Mouse (Mus musculus): ENCODE measurements around the gene Hist2h3b. TPM values are rescaled to one million over a fixed set of nuclear protein-coding genes. Genes with fewer than 3 reads are reported as not detected.
"Not testable (repeated sequence)": the region's sequence is repeated elsewhere in the genome, so short reads cannot be mapped to it uniquely, and the experiment has no call there.

Gene Hist2h3b
- polyA plus RNA-seq, 1 experiment from 2014 or later: 111 TPM

GRCm38 (mm10) chr3:96243921-96244572, 24.4 kb upstream of the Hist2h3b start:
- H3K9ac ChIP-seq: peak overlapping the region; percentile 78

GRCm38 (mm10) chr3:96245003-96245886, 23.2 kb upstream of the Hist2h3b start, which contains the start of gene Hist2h2aa1:
Hist2h2aa1 (plus strand) TSS chr3:96245497.
- not testable (repeated sequence) for H3K9me3 ChIP-seq; H3K36me3 ChIP-seq (replicated peaks); H3K27me3 ChIP-seq
- under 1% methylated on average over 32 of the region's 88 CpGs for WGBS
- peak; percentile 91 for ATAC-seq (ENCODE audit: low FRiP score)
- peak within 1 kb of the TSS; percentile 98 for H3K27ac ChIP-seq
- peak within 1 kb of the TSS; percentile 78 for H3K9ac ChIP-seq
- peak within 1 kb of the TSS; percentile 56 for H3K4me2 ChIP-seq
- H3K4me1 ChIP-seq: peaks cover 31% of the 10 kb centered on the region
- H3K4me3 ChIP-seq (replicated peaks): peak within 1 kb of the TSS; percentile 48

More at GRCm38 (mm10) chr3:96243921-96244572, 24.4 kb upstream of the Hist2h3b start:
- Histone ChIP-seq H3K36me3 (replicated peaks) (no peaks in the 10 kb centered on the region), H3K4me3 (replicated peaks) (peak overlapping the region; percentile 48; the same call in 1 of the 2 replicates), H3K27me3 (no peaks in the 10 kb centered on the region), H3K4me2 (peak overlapping the region; percentile 56), H3K9me3 (no peaks in the 10 kb centered on the region), H3K27ac (peak overlapping the region; percentile 98), H3K4me1 (peaks cover 31% of the 10 kb centered on the region)
- no peak for ATAC-seq (ENCODE audit: low FRiP score)
- WGBS: 86% methylated on average over 7 of the region's 7 CpGs

GRCm38 (mm10) chr3:96246018-96246417, 22.4 kb upstream of the Hist2h3b start:
- H3K27me3 ChIP-seq; H3K9me3 ChIP-seq; ATAC-seq (ENCODE audit: low FRiP score); H3K36me3 ChIP-seq (replicated peaks): not testable (repeated sequence)
- H3K27ac ChIP-seq: peak overlapping the region; percentile 84
- peaks cover 28% of the 10 kb centered on the region for H3K4me1 ChIP-seq
- H3K4me2 ChIP-seq: peak overlapping the region; percentile 44
- H3K4me3 ChIP-seq (replicated peaks): peak overlapping the region; percentile 35
- WGBS: 0% methylated on average over 10 of the region's 21 CpGs
- H3K9ac ChIP-seq: 0 out of 2 replicates have a peak overlapping the region, but pooled peaks have one; percentile 51

GRCm38 (mm10) chr3:96246427-96246856, 22.0 kb upstream of the Hist2h3b start, which contains the start of gene Hist2h3c1:
Hist2h3c1 (plus strand) TSS chr3:96246685.
- Histone ChIP-seq H3K27ac (peak within 1 kb of the TSS; percentile 88), H3K4me3 (replicated peaks) (peak within 1 kb of the TSS; percentile 45), H3K9ac (peak within 1 kb of the TSS; percentile 75), H3K4me2 (peak within 1 kb of the TSS; percentile 60), H3K4me1 (peaks cover 28% of the 10 kb centered on the region)
- not testable (repeated sequence) for H3K36me3 ChIP-seq (replicated peaks); H3K9me3 ChIP-seq; H3K27me3 ChIP-seq
- peak; percentile 91 for ATAC-seq (ENCODE audit: low FRiP score)
- WGBS: 0% methylated on average over 16 of the region's 47 CpGs

GRCm38 (mm10) chr3:96247356-96248140, 20.9 kb upstream of the Hist2h3b start:
- Histone ChIP-seq H3K4me1 (peaks cover 28% of the 10 kb centered on the region), H3K36me3 (replicated peaks) (no peaks in the 10 kb centered on the region), H3K27ac (peak overlapping the region; percentile 88), H3K4me2 (peak overlapping the region; percentile 60), H3K27me3 (no peaks in the 10 kb centered on the region), H3K9ac (peak overlapping the region; percentile 75), H3K4me3 (replicated peaks) (peak overlapping the region; percentile 45), H3K9me3 (no peaks in the 10 kb centered on the region)
- no peak for ATAC-seq (ENCODE audit: low FRiP score)
- WGBS: 3% methylated on average over 11 of the region's 11 CpGs

DNA sequence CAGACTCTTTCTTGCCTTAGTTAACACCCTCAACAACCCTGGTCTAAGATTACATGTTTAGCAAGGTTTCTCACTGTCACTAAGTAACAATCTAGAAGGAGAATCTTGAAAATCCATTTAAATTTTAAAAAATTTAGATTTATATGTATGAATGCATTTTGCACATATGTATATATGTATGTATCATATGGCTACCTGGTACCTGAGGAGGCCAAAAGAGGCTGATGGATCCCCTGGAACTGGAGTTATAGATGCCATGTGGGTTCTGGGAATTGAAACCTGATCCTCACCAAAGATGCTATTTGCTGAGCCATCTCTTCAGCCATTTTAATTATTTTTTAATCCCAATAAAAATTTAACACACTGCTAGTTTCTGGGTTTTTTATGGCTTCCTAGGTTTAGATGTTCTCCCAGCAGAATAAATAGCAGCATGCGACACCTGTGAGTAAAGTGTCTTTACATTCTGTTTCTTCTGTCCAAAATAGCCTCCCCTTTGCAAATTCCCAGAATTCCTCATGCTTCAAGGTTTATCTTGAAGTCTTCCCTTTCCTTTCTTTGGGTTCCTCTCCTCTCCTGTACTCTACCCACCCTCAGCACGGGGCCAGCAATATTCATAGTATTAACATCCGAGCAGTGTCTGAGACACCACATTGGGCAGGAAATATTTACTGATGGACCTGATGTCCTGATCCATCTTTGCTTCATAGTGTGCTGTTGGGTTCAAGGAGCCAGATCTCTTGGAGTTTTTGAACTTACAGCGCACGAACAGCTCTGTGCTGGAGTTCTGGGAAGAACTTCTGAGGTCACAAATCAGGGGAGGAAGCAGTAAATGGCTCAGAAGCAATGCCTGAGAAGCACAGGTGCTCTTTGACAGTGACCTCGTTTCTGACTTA, 20.1 kb upstream of the Hist2h3b start:
- Histone ChIP-seq H3K9me3 (no peaks in the 10 kb centered on the region), H3K36me3 (replicated peaks) (no peaks in the 10 kb centered on the region), H3K9ac (peak overlapping the region; percentile 75), H3K27me3 (no peaks in the 10 kb centered on the region), H3K4me1 (peaks cover 28% of the 10 kb centered on the region), H3K27ac (peak overlapping the region; percentile 88), H3K4me3 (replicated peaks) (peak overlapping the region; percentile 45), H3K4me2 (peak overlapping the region; percentile 60)
- 48% methylated on average over 6 of the region's 6 CpGs for WGBS
- no peak for ATAC-seq (ENCODE audit: low FRiP score)

DNA sequence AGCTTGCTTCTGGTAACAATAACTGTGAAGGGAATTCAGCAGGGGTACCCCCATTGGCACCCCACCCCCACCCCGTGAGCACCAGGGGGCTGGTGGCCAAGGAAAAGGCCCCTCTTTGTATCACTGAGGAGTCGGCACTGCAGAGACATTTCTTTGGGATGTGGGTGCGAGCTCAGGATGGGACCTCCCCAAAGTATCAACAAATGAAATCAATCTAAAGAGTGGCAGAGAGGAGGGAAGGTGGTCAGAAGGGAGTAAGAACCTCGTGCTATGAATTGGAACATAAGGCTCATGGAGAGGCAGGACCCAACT, 19.5 kb upstream of the Hist2h3b start:
- ATAC-seq (ENCODE audit: low FRiP score): no peak
- WGBS: 55% methylated on average over 4 of the region's 4 CpGs
- Histone ChIP-seq H3K4me2 (peak overlapping the region; percentile 60), H3K27me3 (no peaks in the 10 kb centered on the region), H3K36me3 (replicated peaks) (no peaks in the 10 kb centered on the region), H3K9ac (no peak overlapping the region), H3K27ac (peak overlapping the region; percentile 63; the same call in 1 of the 2 replicates), H3K4me3 (replicated peaks) (0 out of 2 replicates have a peak overlapping the region, but pooled peaks have one; percentile 45), H3K9me3 (no peaks in the 10 kb centered on the region), H3K4me1 (peaks cover 25% of the 10 kb centered on the region)

DNA sequence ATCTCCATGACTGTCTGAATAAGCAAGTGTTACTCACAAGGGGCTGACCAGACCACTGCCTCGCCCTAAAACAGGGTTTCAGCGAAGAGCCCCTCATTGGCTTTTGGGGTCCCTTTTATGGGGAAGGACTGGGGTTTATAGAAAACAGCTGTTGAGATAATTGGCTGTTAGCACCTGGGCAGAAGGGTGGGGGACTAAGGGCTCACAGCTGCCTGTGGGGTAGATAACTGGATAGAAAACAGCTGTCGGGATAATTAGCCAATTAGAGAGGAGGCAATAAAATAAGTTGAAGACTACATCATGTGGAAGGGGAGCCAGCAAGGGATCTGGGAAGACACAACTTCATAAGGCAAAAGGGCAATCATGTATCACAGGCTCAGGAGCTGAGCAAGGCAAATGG, 17.6 kb upstream of the Hist2h3b start:
- no peak overlapping the region for H3K27ac ChIP-seq
- no peaks in the 10 kb centered on the region for H3K36me3 ChIP-seq (replicated peaks)
- no peak overlapping the region for H3K4me2 ChIP-seq
- 75% methylated on average over 3 of the region's 3 CpGs for WGBS
- H3K4me1 ChIP-seq: peaks cover 17% of the 10 kb centered on the region
- no peaks in the 10 kb centered on the region for H3K27me3 ChIP-seq
- H3K4me3 ChIP-seq (replicated peaks): no peak overlapping the region
- H3K9me3 ChIP-seq: no peaks in the 10 kb centered on the region
- no peak for ATAC-seq (ENCODE audit: low FRiP score)
- H3K9ac ChIP-seq: no peak overlapping the region

GRCm38 (mm10) chr3:96251787-96252186, 16.7 kb upstream of the Hist2h3b start:
- Histone ChIP-seq H3K27me3 (no peaks in the 10 kb centered on the region), H3K4me1 (peaks cover 17% of the 10 kb centered on the region), H3K36me3 (replicated peaks) (no peaks in the 10 kb centered on the region), H3K4me2 (no peak overlapping the region), H3K27ac (no peak overlapping the region), H3K9me3 (no peaks in the 10 kb centered on the region), H3K4me3 (replicated peaks) (no peak overlapping the region), H3K9ac (no peak overlapping the region)
- WGBS: 92% methylated on average over 3 of the region's 3 CpGs
- no peak for ATAC-seq (ENCODE audit: low FRiP score)

DNA sequence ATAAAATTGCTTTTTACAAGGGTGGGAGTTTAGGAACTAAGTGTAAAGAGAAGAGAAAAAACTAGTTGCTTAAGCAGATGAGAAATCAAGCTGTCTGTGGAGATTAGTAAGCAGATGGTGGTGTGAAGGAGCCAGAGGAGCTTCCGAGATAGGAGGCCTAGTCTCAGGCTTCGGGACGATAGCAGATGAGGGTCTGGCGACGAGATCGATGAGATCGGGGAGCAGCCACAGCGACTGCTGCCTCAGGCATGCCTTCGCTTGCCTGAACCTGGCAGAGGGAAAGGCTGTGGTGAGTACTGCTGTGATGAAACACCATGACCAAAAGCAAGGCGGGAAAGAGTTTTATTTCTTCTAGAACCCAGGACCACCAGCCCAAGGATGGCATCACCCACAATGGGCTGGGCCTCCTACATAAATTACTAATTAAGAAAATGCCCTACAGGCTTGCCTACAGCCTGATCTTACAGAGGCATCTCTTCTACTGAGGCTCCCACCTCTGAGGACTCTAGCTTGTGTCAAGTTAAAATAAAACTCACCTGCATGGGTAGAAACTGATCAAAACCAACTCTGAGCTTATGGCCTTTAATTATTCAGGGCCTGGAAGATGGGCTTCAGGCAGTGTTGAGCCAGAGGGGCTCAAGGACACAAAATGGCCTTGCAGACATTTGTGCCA, 13.6 kb upstream of the Hist2h3b start:
- H3K9me3 ChIP-seq: no peaks in the 10 kb centered on the region
- 46% methylated on average over 10 of the region's 10 CpGs for WGBS
- no peak overlapping the region for H3K9ac ChIP-seq
- no peaks in the 10 kb centered on the region for H3K4me1 ChIP-seq
- no peaks in the 10 kb centered on the region for H3K27me3 ChIP-seq
- no peaks in the 10 kb centered on the region for H3K36me3 ChIP-seq (replicated peaks)
- no peak overlapping the region for H3K4me2 ChIP-seq
- no peak overlapping the region for H3K4me3 ChIP-seq (replicated peaks)
- H3K27ac ChIP-seq: no peak overlapping the region
- ATAC-seq (ENCODE audit: low FRiP score): no peak
